Comparison of ENCODE assay signal across 8 mouse cellular contexts in genomic region chr3:116861223-116861539, GRCm38 (mm10). TPM values are rescaled to one million over a fixed set of nuclear protein-coding genes. Genes with fewer than 3 reads are reported as not detected.
A peak's percentile ranks its signal among the peaks of the same experiment; 100 is the strongest.
DNase-seq lines count a peak whose midpoint lies in the region; ATAC-seq and TF ChIP-seq lines count a peak whose summit lies in the region.

No protein-coding gene starts in this region.

- DNase-seq in lung, postnatal 10 days, result no peak
- peak; percentile 14 for DNase-seq in embryonic facial prominence, embryonic 14.5 days (ENCODE audit: low spot score)
- DNase-seq in urinary bladder, postnatal 10 days (ENCODE audit: low spot score), result no peak
- DNase-seq in right cerebral cortex, adult 18-20 months, result no peak
- no peak for DNase-seq in cerebellum, postnatal 14 days

- peaks cover 5% of the 10 kb centered on the region for H3K4me1 ChIP-seq in lung, embryonic 16.5 days (replicated peaks; ENCODE audit: control insufficient read depth, insufficient read depth, low read length)
- H3K4me1 ChIP-seq in embryonic facial prominence, embryonic 14.5 days (ENCODE audit: control insufficient read depth, insufficient read depth, low read length), result peaks cover 3% of the 10 kb centered on the region; the same call in 1 of the 2 replicates
- no peaks in the 10 kb centered on the region for H3K4me1 ChIP-seq in intestine, postnatal 0 days (replicated peaks; ENCODE audit: control insufficient read depth, insufficient read depth, low read length)
- H3K4me1 ChIP-seq in neural tube, embryonic 14.5 days (ENCODE audit: control insufficient read depth, insufficient read depth, low read length), result no peaks in the 10 kb centered on the region

- ATAC-seq in lung, embryonic 16.5 days (ENCODE audit: low read depth), result peak; percentile 59
- peak; percentile 58 for ATAC-seq in embryonic facial prominence, embryonic 14.5 days (ENCODE audit: low read depth)
- peak; percentile 37; the same call in 1 of the 2 replicates for ATAC-seq in intestine, postnatal 0 days
- ATAC-seq in neural tube, embryonic 14.5 days (ENCODE audit: low read depth), result peak; percentile 68

- WGBS in lung, embryonic 16.5 days, result 14% methylated on average over 4 of the region's 4 CpGs
- 15% methylated on average over 4 of the region's 4 CpGs for WGBS in embryonic facial prominence, embryonic 14.5 days
- 4% methylated on average over 4 of the region's 4 CpGs for WGBS in intestine, postnatal 0 days
- WGBS in neural tube, embryonic 14.5 days, result 14% methylated on average over 4 of the region's 4 CpGs

- no peak for TF ChIP-seq CTCF in intestine, postnatal 0 days (IDR thresholded peaks at IDR 0.05; ENCODE audit: low read depth)

- H3K9ac ChIP-seq in lung, embryonic 16.5 days (ENCODE audit: low read length), result peak overlapping the region; percentile 52
- peak overlapping the region; percentile 66 for H3K9ac ChIP-seq in embryonic facial prominence, embryonic 14.5 days (ENCODE audit: low read depth, low read length)
- peak overlapping the region; percentile 43; the same call in 1 of the 2 replicates for H3K9ac ChIP-seq in intestine, postnatal 0 days (ENCODE audit: low read depth, low read length)
- peak overlapping the region; percentile 51 for H3K9ac ChIP-seq in neural tube, embryonic 14.5 days (replicated peaks; ENCODE audit: low read depth, low read length)

- H3K27me3 ChIP-seq in lung, embryonic 16.5 days (ENCODE audit: control insufficient read depth, insufficient read depth, low read depth, low read length), result peaks cover 2% of the 10 kb centered on the region; the same call in 1 of the 2 replicates
- H3K27me3 ChIP-seq in embryonic facial prominence, embryonic 14.5 days (replicated peaks; ENCODE audit: control insufficient read depth, insufficient read depth, low read length), result no peaks in the 10 kb centered on the region
- no peaks in the 10 kb centered on the region for H3K27me3 ChIP-seq in intestine, postnatal 0 days (replicated peaks; ENCODE audit: control insufficient read depth, insufficient read depth, low read length)
- H3K27me3 ChIP-seq in neural tube, embryonic 14.5 days (ENCODE audit: control insufficient read depth, insufficient read depth, low read length), result no peaks in the 10 kb centered on the region

- H3K4me3 ChIP-seq in lung, embryonic 16.5 days (ENCODE audit: low read length), result peak overlapping the region; percentile 49
- peak overlapping the region; percentile 49 for H3K4me3 ChIP-seq in embryonic facial prominence, embryonic 14.5 days (ENCODE audit: low read depth, low read length)
- peak overlapping the region; percentile 56 for H3K4me3 ChIP-seq in intestine, postnatal 0 days (ENCODE audit: low read depth, low read length)
- H3K4me3 ChIP-seq in neural tube, embryonic 14.5 days (ENCODE audit: low read depth, low read length), result peak overlapping the region; percentile 48

- H3K27ac ChIP-seq in lung, embryonic 16.5 days (ENCODE audit: low read length), result peak overlapping the region; percentile 34
- peak overlapping the region; percentile 28 for H3K27ac ChIP-seq in embryonic facial prominence, embryonic 14.5 days (replicated peaks; ENCODE audit: low read depth, low read length)
- peak overlapping the region; percentile 50; the same call in 1 of the 2 replicates for H3K27ac ChIP-seq in intestine, postnatal 0 days (ENCODE audit: low read depth, low read length)
- no peak overlapping the region for H3K27ac ChIP-seq in neural tube, embryonic 14.5 days (ENCODE audit: low read depth, low read length)

- peak overlapping the region; percentile 67 for H3K4me2 ChIP-seq in lung, embryonic 16.5 days (ENCODE audit: low read depth, low read length)
- H3K4me2 ChIP-seq in embryonic facial prominence, embryonic 14.5 days (ENCODE audit: low read depth, low read length), result peak overlapping the region; percentile 73
- H3K4me2 ChIP-seq in intestine, postnatal 0 days (replicated peaks; ENCODE audit: low read depth), result peak overlapping the region; percentile 76
- peak overlapping the region; percentile 89 for H3K4me2 ChIP-seq in neural tube, embryonic 14.5 days (ENCODE audit: low read depth, low read length)

- no peaks in the 10 kb centered on the region for H3K36me3 ChIP-seq in lung, embryonic 16.5 days (ENCODE audit: control insufficient read depth, insufficient read depth, low read length)
- H3K36me3 ChIP-seq in embryonic facial prominence, embryonic 14.5 days (ENCODE audit: control insufficient read depth, insufficient read depth, low read length), result no peaks in the 10 kb centered on the region
- no peaks in the 10 kb centered on the region for H3K36me3 ChIP-seq in intestine, postnatal 0 days (ENCODE audit: control insufficient read depth, insufficient read depth)
- no peaks in the 10 kb centered on the region for H3K36me3 ChIP-seq in neural tube, embryonic 14.5 days (ENCODE audit: control insufficient read depth, insufficient read depth, low read length)

- no peaks in the 10 kb centered on the region for H3K9me3 ChIP-seq in lung, embryonic 16.5 days (ENCODE audit: control insufficient read depth, low read length)
- no peaks in the 10 kb centered on the region for H3K9me3 ChIP-seq in embryonic facial prominence, embryonic 14.5 days (ENCODE audit: control insufficient read depth, low read length)
- H3K9me3 ChIP-seq in intestine, postnatal 0 days (ENCODE audit: control insufficient read depth), result no peaks in the 10 kb centered on the region
- no peaks in the 10 kb centered on the region for H3K9me3 ChIP-seq in neural tube, embryonic 14.5 days (ENCODE audit: control insufficient read depth, low read length)

RNA-seq across cellular contexts. Expression of gene Frrs1, which starts 1.9 kb away (rescaled TPM):
- polyA plus RNA-seq in lung, embryonic 16.5 days (2015; fragmentation: Nextera tagmentation; extraction: Ambion mirVana), result 7.2 and 7.5 TPM in 2 replicates
- polyA plus RNA-seq in embryonic facial prominence, embryonic 14.5 days (2014; fragmentation: Nextera tagmentation; extraction: Ambion mirVana), result 10.0 and 13.0 TPM in 2 replicates
- 18.6 and 18.9 TPM in 2 replicates for polyA plus RNA-seq in intestine, postnatal 0 days (2015; fragmentation: Nextera tagmentation; extraction: Ambion mirVana)
- polyA plus RNA-seq in neural tube, embryonic 14.5 days (2014; fragmentation: Nextera tagmentation; extraction: Ambion mirVana), result 3.9 and 5.8 TPM in 2 replicates

RNA-seq across cellular contexts. Expression of gene Agl, which starts 53.2 kb away (rescaled TPM):
- polyA plus RNA-seq in lung, embryonic 16.5 days (2015; fragmentation: Nextera tagmentation; extraction: Ambion mirVana), result 17.6 and 18.3 TPM in 2 replicates
- polyA plus RNA-seq in embryonic facial prominence, embryonic 14.5 days (2014; fragmentation: Nextera tagmentation; extraction: Ambion mirVana), result 35.5 and 48.7 TPM in 2 replicates
- 6.3 and 6.9 TPM in 2 replicates for polyA plus RNA-seq in intestine, postnatal 0 days (2015; fragmentation: Nextera tagmentation; extraction: Ambion mirVana)
- polyA plus RNA-seq in neural tube, embryonic 14.5 days (2014; fragmentation: Nextera tagmentation; extraction: Ambion mirVana), result 22.3 and 22.5 TPM in 2 replicates
